Mouse (Mus musculus): ENCODE measurements at regions not wholly inside any gene's neighbourhood (a gene's known extent, or its start where the extent isn't known, plus 50 kb on each side); places are given as distances from the start of the nearest gene placed in this dataset.

GRCm38 (mm10) chr3:143949026-143949637 lies 255.9 kb downstream of the Lmo4 start:
- in situ Hi-C loops (cut with MboI; ENCODE audit: low sequenced_read_pairs): no loop called here

GRCm38 (mm10) chr3:143947938-143948267 lies 257.1 kb downstream of the Lmo4 start:
- in situ Hi-C loops (cut with MboI; ENCODE audit: low sequenced_read_pairs): no loop called here

- in situ Hi-C loops (cut with MboI; ENCODE audit: low sequenced_read_pairs): no loop called here
Measured at GRCm38 (mm10) chr3:143947079-143947937, 257.7 kb downstream of the Lmo4 start.

GRCm38 (mm10) chr3:143939068-143939709 lies 265.8 kb downstream of the Lmo4 start:
- in situ Hi-C loops (cut with MboI; ENCODE audit: low sequenced_read_pairs): no loop called here

GRCm38 (mm10) chr3:143925322-143925721 lies 279.7 kb downstream of the Lmo4 start:
- in situ Hi-C loops (cut with MboI; ENCODE audit: low sequenced_read_pairs): no loop called here

GRCm38 (mm10) chr3:143919744-143920143 lies 285.3 kb downstream of the Lmo4 start:
- in situ Hi-C loops (cut with MboI; ENCODE audit: low sequenced_read_pairs): no loop called here

- in situ Hi-C loops (cut with MboI; ENCODE audit: low sequenced_read_pairs): no loop called here
Measured at GRCm38 (mm10) chr3:143914341-143915217, 290.4 kb downstream of the Lmo4 start.

GRCm38 (mm10) chr3:143913044-143913574 lies 291.9 kb downstream of the Lmo4 start:
- in situ Hi-C loops (cut with MboI; ENCODE audit: low sequenced_read_pairs): no loop called here

- in situ Hi-C loops (cut with MboI; ENCODE audit: low sequenced_read_pairs): no loop called here
Measured at GRCm38 (mm10) chr3:143912433-143912832, 292.6 kb downstream of the Lmo4 start.

GRCm38 (mm10) chr3:143909341-143909740 lies 295.7 kb downstream of the Lmo4 start:
- in situ Hi-C loops (cut with MboI; ENCODE audit: low sequenced_read_pairs): no loop called here

GRCm38 (mm10) chr3:143903421-143903820 lies 301.6 kb downstream of the Lmo4 start:
- in situ Hi-C loops (cut with MboI; ENCODE audit: low sequenced_read_pairs): no loop called here

- in situ Hi-C loops (cut with MboI; ENCODE audit: low sequenced_read_pairs): no loop called here
Measured at GRCm38 (mm10) chr3:143880813-143881212, 324.2 kb downstream of the Lmo4 start.

- in situ Hi-C loops (cut with MboI; ENCODE audit: low sequenced_read_pairs): no loop called here
Measured at GRCm38 (mm10) chr3:143873876-143874275, 331.1 kb downstream of the Lmo4 start.

GRCm38 (mm10) chr3:143866521-143866920 lies 338.5 kb downstream of the Lmo4 start:
- in situ Hi-C loops (cut with MboI; ENCODE audit: low sequenced_read_pairs): no loop called here

- in situ Hi-C loops (cut with MboI; ENCODE audit: low sequenced_read_pairs): no loop called here
Measured at GRCm38 (mm10) chr3:143865626-143866025, 339.4 kb downstream of the Lmo4 start.

GRCm38 (mm10) chr3:143864490-143864889 lies 340.5 kb downstream of the Lmo4 start:
- in situ Hi-C loops (cut with MboI; ENCODE audit: low sequenced_read_pairs): no loop called here

- in situ Hi-C loops (cut with MboI; ENCODE audit: low sequenced_read_pairs): no loop called here
Measured at GRCm38 (mm10) chr3:143862531-143862930, 342.5 kb downstream of the Lmo4 start.

- in situ Hi-C loops (cut with MboI; ENCODE audit: low sequenced_read_pairs): no loop called here
Measured at GRCm38 (mm10) chr3:143861866-143862265, 343.2 kb downstream of the Lmo4 start.

- in situ Hi-C loops (cut with MboI; ENCODE audit: low sequenced_read_pairs): no loop called here
Measured at GRCm38 (mm10) chr3:143835611-143836240, 369.3 kb downstream of the Lmo4 start.

- in situ Hi-C loops (cut with MboI; ENCODE audit: low sequenced_read_pairs): no loop called here
Measured at GRCm38 (mm10) chr3:143834725-143835124, 370.3 kb downstream of the Lmo4 start.
